Mouse (Mus musculus): ENCODE results near the gene Pacsin1. TPM values are rescaled to one million over a fixed set of nuclear protein-coding genes. Genes with fewer than 3 reads are reported as not detected.
"Not testable (repeated sequence)": the region's sequence is repeated elsewhere in the genome, so short reads cannot be mapped to it uniquely, and the experiment has no call there.

Gene Pacsin1
- total RNA-seq, 2 experiments from 2014 or later, result 204 to 211 TPM

DNA sequence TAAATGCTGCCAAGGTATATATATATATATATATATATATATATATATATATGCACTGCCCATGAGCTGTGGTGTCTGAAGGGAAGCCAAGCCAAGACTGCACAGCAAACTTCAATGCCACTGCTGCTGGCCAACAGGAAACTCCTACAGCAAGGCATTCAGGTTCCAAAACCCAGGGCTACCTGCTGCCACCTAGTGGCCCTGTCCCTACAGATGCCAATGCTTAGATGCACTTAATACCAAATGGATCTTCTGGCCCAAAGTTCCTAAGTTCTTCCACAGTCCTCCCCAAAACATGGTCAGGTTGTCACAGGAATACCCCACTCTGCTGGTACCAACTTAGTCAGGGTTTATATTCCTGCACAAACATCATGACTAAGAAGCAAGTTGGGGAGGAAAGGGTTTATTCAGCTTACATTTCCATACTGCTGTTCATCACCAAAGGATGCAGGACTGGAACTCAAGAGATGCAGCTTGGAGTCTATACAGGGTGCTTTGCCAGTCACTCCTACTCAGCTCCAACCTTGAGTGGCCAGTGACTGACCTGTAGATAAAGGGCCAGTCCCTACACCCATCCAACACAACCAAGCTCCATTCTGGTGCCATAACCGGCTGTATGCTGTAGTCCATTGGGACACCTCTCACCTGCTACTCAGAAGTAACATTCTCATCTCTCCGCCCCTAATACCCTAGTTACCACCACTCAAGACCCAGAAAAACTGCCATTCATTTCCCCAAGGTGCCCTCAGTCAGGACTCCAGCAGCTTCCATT, 25.9 kb upstream of the Pacsin1 start:
- intact Hi-C loops (cut with DNase I), result no loop called here
- peak; percentile 77 to 87 for DNase-seq (ENCODE audit: extremely low spot score in 1 of 2, low spot score in 2 of 2)

DNA sequence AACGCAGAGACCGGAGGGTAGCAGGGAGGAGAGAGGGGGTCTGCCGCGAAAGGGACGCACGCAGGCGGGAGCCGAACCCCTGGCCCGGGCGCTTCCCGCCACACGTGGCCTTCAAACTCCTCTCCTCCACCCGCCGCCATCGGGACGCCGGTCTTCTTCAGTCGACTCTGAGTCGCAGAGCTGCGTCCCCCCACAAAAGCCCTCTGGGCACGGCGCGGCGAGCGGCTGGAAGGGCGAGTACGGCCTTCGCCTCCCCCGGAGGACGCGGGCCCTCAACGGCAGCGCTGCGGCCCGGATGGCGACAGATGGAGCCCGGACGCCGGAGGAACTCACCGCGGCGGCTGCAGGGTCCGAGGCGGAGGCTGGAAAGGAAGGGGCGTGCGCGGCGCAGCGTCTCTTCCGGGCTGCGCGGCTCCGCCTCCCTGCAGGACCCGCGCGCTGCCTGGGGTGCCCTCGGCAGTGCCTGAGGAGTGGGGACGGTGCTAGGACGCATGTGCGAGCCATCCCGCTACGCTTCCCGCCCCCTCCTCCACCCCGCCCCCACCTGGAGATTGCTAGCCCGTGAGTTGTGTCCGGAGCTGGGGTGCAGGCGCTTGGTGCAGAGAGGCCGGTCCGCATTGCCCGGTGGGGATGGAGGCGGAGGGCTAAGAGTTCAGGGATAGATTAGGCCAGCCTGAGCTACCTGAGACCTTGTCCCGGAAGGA, 20.3 kb upstream of the Pacsin1 start, which contains the start of gene RPS10-NUDT3:
Gene RPS10-NUDT3 (minus strand): TSS at position 352 of the 704 bp plus-strand sequence.
- intact Hi-C loops (cut with DNase I), result no loop called here
- peak; percentile 84 to 95 for DNase-seq (ENCODE audit: extremely low spot score in 1 of 2, low spot score in 2 of 2)

DNA sequence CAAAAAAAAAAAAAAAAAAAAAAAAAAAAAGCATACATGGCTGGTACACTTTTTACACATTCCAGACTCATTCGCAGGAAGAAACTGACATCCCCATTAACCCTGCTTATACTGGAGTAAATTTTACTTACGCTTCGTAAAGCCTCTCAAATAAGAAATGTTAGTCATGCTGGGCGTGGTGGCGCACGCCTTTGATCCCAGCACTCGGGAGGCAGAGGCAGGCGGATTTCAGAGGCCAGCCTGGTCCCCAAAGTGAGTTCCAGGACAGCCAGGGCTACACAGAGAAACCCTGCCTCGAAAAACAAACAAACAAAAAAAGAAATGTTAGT, 19.8 kb upstream of the Pacsin1 start:
- not testable (repeated sequence) for DNase-seq (ENCODE audit: extremely low spot score in 1 of 2, low spot score in 2 of 2)

DNA sequence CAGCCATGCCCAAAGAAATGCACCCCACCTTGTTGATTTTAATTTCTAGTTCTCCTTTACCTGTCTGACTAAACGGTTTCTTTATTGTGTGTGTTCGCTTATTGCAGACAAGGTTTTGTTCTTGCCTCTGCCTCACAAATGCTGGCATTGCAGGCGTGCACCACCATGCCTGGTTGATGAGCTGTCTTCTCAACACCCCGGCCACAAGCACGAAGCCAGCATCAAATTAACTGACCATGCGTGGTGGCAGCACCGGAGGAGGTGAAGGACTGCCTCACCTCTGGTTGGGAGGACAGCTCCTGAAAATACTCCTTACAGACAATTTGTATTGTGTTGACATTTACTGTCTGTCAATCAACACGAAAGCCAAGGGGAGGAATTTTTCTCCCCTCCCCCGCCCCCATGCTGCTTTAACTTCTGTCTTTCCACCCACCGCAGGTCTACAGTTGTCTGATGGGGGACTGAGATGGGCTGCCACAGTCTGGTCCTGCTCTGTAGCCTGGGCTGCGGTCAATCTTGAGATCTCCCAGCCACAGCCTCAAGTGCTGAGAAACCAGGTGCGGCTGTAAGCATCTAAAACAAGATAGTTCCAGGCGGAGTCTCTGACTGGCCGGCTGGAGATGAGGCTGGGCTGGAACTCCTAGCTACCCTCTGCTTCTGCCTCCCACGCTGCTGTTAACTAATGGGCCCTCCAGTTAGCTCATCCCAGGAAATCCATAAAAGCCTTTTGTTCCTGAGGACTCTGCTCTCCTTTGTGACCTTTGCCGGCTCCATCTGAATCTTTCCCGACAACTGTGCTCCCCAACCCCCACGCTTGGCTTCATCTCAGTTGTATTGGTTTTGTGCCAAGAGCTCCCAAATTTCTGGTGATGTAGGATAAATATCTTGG, 18.9 kb upstream of the Pacsin1 start, which contains the start of gene Rps10:
Gene Rps10 (minus strand): TSS at position 538 of the 889 bp plus-strand sequence.
- intact Hi-C loops (cut with DNase I), result no loop called here
- no peak for DNase-seq (ENCODE audit: extremely low spot score in 1 of 2, low spot score in 2 of 2)

More for the DNA sequence above, 19.8 kb upstream of the Pacsin1 start:
- intact Hi-C loops (cut with DNase I), result not testable (repeated sequence)

DNA sequence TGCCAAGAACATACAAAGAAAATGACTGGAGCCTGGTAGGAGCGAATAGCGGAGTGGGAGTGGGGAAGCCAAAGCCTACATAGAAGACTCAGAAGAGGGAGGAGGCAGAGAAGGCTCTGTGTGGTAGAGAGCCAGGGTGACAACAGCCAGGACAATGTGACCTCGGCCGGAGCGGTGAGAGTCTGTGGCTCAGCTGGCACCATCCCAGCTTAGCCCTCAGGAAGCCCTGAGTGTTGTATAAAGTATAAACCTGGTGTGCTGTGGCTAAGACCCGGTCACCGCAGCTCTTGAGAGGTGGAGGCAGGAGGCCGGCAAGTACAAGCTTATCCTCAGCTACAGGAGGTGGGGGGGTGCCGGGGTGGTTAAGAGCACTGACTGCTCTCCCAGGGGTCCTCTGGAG, 18.0 kb upstream of the Pacsin1 start:
- no peak for DNase-seq (ENCODE audit: extremely low spot score in 1 of 2, low spot score in 2 of 2)
- intact Hi-C loops (cut with DNase I), result no loop called here

DNA sequence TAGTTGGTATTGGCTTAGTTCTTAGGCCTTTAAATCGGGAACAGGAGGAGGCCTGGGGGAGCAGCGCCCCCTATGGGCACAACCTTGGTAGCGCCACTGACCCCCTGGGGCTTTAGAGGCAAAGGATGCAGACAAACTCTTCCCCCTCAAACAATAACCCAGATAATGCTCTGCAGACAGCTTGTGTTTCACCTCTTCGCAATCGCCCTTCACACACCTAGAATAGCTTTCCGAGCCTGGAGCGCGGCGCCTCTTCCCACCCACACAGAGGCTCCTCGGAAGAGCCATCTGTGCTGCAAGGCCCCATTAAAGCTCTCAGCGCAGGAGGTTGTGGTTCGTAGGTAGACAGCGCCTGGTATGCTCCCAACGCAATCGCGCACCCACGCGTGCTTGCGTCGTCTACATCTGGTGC, 16.4 kb upstream of the Pacsin1 start:
- peak; percentile 61 to 75 for DNase-seq (ENCODE audit: extremely low spot score in 1 of 2, low spot score in 2 of 2)
- intact Hi-C loops (cut with DNase I), result no loop called here

DNA sequence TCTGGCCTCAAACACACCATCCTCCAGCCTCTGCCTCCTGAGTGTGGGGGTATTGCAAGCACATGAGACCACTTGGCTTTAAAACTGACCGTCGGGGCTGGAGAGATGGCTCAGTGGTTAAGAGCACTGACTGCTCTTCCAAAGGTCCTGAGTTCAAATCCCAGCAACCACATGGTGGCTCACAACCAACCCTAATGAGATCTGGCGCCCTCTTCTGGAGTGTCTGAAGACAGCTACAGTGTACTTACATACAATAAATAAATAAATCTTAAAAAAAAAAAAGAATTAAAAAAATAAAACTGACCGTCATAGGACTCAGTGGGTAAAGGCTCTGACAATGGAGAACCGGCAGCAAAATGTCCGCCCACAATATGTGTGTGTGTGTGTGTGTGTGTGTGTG, 15.5 kb upstream of the Pacsin1 start:
- DNase-seq (ENCODE audit: extremely low spot score in 1 of 2, low spot score in 2 of 2); intact Hi-C loops (cut with DNase I): not testable (repeated sequence)

DNA sequence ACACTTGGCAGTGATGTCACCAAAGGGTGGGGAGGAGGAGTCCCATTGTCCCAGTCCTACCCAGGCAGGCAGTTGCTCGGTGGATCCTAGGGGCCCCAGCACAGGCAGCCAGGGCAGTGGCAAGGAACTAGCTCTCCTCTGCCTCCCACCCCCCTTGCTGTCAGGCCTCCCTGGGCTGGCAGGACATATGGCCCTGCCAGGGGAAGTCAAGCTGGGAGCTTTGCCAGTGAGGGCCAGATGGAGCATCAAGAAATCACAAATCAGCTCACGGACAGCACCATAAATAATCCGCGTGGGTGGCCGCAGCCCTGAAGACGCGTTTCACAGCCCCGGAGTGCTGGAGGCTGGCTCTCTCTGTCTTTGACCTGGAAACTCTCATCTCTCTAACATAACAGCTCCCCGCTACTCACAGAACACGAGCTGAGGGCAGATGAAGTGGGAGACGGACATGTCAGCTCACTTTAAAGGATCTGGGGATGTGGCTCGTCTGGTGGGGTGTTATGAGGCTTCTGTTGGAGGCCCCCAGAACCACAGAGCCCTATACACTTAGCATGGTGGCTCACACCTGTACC, 12.7 kb upstream of the Pacsin1 start:
- intact Hi-C loops (cut with DNase I), result no loop called here
- peak; percentile 82 to 88 for DNase-seq (ENCODE audit: extremely low spot score in 1 of 2, low spot score in 2 of 2)

DNA sequence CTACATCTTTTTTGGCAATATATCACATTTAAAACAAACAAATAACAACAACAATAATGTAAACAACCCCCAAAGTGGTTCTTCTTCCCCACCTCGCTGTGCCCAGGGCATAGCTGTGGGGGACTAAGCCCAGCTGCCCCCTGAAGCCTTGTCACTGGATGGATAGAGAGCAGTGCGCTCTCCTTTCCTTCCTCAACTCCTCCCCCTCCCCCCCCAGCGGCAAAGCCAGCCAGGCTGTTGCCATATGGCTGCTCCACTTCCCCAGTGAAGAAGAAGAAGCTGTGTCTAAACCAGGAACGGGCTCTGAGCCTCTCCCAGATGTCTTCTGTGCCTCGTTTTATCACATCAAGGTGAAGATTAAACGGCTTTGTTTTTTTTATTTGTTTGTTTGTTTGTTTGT, 12.2 kb upstream of the Pacsin1 start:
- peak in 1 of 2 experiments; percentile 63 for DNase-seq (ENCODE audit: extremely low spot score in 1 of 2, low spot score in 2 of 2)

DNA sequence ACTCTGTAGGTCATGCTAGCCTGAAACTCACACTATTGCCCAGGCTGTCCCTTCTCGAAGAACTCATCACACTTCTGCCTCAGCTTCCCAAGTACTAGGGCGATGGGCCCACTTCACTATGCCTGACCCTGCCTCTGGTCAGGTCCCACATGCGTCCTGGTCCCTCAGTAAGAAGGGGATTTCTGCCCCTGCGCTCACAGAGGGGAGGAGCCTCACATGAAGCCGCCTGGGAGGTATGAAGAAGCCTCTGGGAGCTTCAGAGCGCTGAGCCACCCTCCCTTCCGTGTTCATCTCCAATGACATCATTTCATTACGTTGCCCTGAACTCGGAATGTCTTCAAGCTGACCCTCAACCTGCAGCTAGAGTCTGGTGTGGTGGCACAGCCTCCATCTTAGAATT, 11.6 kb upstream of the Pacsin1 start:
- DNase-seq (ENCODE audit: extremely low spot score in 1 of 2, low spot score in 2 of 2), result no peak
- intact Hi-C loops (cut with DNase I), result no loop called here

More for the DNA sequence above, 12.2 kb upstream of the Pacsin1 start:
- intact Hi-C loops (cut with DNase I), result no loop called here

DNA sequence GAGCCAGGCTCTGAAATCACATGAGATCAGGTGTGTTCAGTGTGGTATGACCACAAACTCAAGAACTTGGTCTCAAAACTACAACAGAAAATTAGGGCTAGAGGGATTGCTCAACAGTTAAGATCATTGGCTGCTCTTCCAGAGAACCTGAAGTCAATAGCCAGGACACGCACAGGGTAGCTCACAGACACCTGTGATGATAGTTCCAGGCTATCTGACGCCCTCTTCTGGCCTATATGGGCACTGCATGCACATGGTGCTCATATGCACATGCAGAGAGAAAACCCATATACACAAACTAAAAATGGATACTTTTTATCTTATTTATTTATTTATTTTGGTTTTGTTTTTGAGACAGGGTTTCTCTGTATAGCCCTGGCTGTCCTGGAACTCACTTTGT, 10.7 kb upstream of the Pacsin1 start:
- intact Hi-C loops (cut with DNase I), result no loop called here
- no peak for DNase-seq (ENCODE audit: extremely low spot score in 1 of 2, low spot score in 2 of 2)

DNA sequence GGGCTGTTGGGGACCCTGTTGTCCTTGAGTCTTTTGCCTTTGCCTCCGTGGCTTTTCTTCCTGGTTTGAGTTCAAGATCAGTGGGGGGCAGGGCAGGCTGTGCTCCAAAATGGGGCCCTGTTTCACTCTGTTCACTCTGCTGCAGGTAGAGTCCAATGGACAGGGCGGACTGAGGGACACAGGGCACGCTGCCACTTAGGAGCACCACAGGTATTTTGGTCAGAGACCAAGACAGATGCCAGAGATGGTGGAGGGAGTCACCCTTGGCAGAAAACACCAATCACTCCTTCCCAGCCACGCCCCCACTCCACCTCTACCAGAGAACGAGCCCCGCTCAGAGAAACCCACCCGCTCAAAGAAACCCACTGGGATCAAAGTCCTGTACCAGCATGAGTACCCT, 9.5 kb upstream of the Pacsin1 start:
- no peak for DNase-seq (ENCODE audit: extremely low spot score in 1 of 2, low spot score in 2 of 2)
- intact Hi-C loops (cut with DNase I), result no loop called here

DNA sequence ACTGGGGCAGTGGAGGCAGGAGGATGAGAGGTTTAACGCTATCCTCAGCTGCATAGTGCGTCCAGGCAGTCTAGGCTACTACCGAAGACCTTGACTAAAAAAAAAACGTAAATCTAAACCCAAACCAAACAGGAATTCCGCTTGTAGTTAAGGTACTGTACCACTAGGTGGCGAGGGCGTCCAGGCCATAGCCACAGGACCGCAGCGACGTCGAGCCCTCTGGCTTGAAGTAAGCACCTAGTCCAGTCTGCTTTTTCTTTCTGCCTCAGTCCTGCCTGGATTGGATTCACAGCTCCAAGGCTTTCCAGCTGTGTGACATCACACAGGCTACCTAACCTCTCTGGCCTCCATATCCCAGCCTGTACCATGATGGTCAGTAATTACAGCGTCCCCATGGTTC, 5.1 kb upstream of the Pacsin1 start:
- DNase-seq (ENCODE audit: extremely low spot score in 1 of 2, low spot score in 2 of 2), result no peak
- intact Hi-C loops (cut with DNase I), result no loop called here

DNA sequence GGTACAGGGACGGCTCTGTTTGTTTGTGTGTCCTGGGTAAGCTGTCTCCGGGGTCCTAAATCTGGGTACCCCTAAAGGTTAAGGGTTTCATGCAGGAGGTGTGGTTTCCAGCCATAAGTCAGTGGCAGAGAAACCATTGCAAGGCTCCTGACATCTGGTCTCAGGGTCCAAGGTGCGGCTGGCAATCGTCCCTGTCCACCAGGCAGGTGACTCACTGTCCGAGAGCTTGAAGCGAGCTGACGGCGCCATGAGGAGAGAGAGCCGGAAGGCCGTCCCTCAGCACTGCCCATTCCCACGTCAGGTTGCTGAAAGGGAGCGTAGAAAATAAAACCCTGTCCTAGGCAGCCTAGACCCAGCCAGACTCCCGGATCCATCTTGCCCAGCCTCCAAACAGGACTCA, 4.7 kb upstream of the Pacsin1 start:
- DNase-seq (ENCODE audit: extremely low spot score in 1 of 2, low spot score in 2 of 2), result no peak
- intact Hi-C loops (cut with DNase I), result no loop called here

DNA sequence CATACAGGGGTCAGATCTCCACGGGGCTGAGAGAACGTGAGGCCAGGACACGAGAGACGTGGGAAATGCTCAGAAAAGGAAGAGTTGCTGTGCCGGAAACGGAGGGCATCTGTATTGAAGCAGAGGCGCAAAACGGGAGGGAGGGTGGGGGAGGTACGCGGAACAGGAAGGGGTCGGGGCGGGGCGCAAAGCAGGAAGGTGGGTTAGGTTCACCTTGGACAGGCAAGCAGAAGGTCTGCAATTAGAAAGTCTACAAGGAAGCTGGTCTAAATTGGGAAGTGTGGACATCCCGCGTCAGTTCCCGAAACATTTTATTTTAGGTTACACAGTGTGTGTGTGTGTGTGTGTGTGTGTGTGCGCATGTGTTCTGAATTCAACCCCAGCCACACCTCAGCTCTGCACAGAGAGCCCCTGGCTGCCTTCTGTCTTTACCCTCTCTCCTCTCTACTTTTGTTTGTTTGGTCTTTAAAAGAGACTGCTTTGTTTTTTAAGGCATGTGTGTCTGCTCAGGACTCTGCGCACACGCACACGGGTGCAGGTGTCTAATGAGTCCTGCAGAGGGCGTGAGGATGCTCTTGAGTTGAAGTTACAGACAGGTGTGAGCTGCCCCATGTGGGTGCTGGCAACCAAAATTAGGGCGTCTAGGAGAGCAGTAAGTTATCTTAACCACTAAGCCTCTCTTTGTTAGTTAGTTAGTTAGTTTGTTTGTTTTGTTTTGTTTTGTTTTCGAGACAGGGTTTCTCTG, 3.1 kb upstream of the Pacsin1 start:
- no peak for DNase-seq (ENCODE audit: extremely low spot score in 1 of 2, low spot score in 2 of 2)
- intact Hi-C loops (cut with DNase I), result no loop called here

DNA sequence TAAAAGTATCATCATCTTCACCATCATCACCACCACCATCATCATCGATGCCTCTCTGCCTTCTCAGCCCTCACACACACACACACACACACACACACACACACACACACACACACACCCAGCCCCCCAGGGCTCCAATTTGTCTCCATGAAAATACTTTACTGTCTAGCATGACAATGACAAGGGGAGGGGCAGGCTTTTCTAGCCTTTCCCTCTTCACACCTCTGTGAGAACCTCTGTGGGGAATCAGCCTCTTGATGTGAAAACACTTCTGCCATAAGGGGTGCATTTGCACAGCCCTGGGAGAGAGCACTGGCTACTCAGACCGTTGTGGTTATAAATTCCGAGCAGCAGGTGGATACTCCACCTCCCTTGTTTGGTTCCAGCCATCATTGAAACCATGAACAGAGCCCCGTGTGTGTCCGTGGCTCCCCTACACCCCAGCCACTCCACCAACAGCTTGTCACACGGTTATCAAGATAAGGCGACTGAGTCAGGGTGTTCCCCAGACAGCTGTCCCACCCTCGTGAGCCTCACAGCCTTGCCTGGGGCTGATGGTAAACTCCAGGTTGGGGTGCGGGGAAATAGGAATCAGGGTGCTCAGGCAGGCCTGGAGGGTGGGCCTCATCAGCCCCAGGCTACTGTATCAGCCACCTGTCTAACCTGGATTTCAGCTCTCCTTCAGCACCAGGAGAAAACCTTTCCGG, 1.9 kb upstream of the Pacsin1 start:
- intact Hi-C loops (cut with DNase I), result no loop called here
- DNase-seq (ENCODE audit: extremely low spot score in 1 of 2, low spot score in 2 of 2), result no peak

DNA sequence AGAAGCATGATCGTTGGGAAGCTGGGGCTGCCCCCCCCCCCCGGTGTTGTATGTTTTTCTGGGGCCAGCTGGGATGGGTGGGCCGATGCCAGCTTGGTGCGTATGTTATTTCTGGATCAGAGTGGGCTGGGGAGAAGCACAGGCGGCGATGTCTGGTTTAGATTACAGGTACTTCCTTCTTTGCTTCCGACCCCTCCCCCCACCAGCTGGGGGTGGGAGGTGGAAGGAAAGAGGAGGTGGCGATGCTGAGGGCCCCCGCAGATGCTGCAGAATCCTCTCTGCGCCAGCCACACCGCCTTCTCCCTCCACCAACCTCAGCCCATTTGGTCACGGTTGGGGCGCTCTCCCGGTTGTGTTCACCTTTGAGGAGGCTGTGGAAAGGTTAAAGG, 696 bp downstream of the Pacsin1 start:
- intact Hi-C loops (cut with DNase I), result no loop called here
- peak; percentile 72 to 84 for DNase-seq (ENCODE audit: extremely low spot score in 1 of 2, low spot score in 2 of 2)

DNA sequence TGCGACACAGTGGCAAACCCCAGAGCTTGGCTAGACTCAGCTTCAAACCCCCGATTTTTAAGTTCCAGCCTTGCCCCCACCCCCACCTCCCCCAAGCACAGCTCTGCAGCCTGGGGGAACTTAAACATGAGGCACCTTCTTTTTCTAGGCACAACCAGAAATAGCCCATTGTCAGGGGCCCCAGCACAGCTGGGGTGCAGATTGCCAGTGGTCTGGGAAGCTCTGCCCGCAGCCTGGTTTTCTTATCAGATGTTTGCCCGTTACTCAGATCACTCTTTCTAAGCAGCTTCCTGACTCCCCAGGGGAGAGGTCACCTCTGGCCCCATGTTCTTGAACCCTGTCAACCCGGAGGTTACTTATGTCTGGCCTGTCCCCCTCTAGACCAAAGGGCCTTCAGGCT, 1.1 kb downstream of the Pacsin1 start:
- intact Hi-C loops (cut with DNase I), result no loop called here
- no peak for DNase-seq (ENCODE audit: extremely low spot score in 1 of 2, low spot score in 2 of 2)
